9 mouse cellular contexts compared by ENCODE assay signal in the genomic region with DNA sequence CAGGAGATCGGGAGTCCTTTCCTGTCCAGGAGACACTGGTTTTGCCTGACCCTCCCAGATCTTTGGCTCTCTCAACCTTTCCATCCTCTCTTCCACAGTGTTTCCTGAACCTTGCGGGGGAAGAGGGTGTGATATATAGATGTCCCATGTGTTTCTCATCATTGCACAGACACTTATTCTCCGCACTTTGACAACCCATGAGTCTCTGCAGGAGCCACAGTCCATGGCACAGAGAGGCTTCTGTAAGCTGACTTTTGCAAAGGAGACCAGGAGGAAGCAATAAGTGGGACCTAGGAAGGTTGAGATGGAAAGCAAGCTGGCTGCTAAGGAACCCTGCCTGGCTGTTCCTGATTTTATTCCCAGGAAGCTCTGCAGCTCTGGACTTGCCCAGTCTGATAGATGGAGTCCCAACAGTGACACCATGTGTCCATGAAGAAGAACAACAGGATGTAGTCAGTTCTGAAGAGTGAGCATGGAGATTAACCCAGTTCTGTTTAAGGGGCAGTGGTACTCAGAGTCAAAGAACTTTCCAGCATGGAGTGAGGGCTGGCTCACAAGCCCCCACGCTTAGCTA.
DNase-seq lines count a peak whose midpoint lies in the region; ATAC-seq and TF ChIP-seq lines count a peak whose summit lies in the region.
"Had no signal": no experiment of that assay in that cellular context is flagged by ENCODE, and none has a peak within 500 bp of the region (broad histone marks: within the 10 kb centered on the region; RNA-seq: fewer than 3 reads in every experiment).

No protein-coding gene starts in this region.

- no peaks in the 10 kb centered on the region for H3K9me3 ChIP-seq in liver, postnatal 0 days (ENCODE audit: low read length)
- no peaks in the 10 kb centered on the region for H3K9me3 ChIP-seq in hindbrain, postnatal 0 days (ENCODE audit: low read length)

- no peaks in the 10 kb centered on the region for H3K27me3 ChIP-seq in liver, postnatal 0 days (ENCODE audit: insufficient read depth, low read length)
- H3K27me3 ChIP-seq in hindbrain, postnatal 0 days (ENCODE audit: insufficient read depth, low read length) = no peaks in the 10 kb centered on the region
- H3K27me3 ChIP-seq: CH12.LX had no signal

- WGBS in liver, postnatal 0 days (ENCODE audit: insufficient replicate concordance) = 56% methylated on average over 4 of the region's 4 CpGs
- WGBS in hindbrain, postnatal 0 days = 71% methylated on average over 4 of the region's 4 CpGs

- peak; percentile 8 for DNase-seq in gastrocnemius, adult 18-20 months (ENCODE audit: low spot score)
- DNase-seq in gastrocnemius, postnatal 10 days = no peak
- DNase-seq in liver, postnatal 0 days = no peak
- DNase-seq in liver = no peak
- peak; percentile 71 for DNase-seq in cerebellum, adult 11-12 months
- DNase-seq in hindbrain, postnatal 0 days (ENCODE audit: low spot score) = peak; percentile 78
- no peak for DNase-seq in natural killer cell, adult 2 months (ENCODE audit: low spot score in 2 of 2)
- DNase-seq in right cerebral cortex, adult 2 months (ENCODE audit: low spot score in 2 of 2) = no peak

- peak; percentile 43 for TF ChIP-seq CTCF in liver, postnatal 0 days (IDR thresholded peaks at IDR 0.05; ENCODE audit: low read depth)
- peak; percentile 78 for TF ChIP-seq CTCF in hindbrain, postnatal 0 days (IDR thresholded peaks at IDR 0.05; ENCODE audit: low read depth)

- no peak overlapping the region for H3K27ac ChIP-seq in liver, postnatal 0 days (ENCODE audit: low read depth)
- no peak overlapping the region for H3K27ac ChIP-seq in hindbrain, postnatal 0 days

- no peak overlapping the region for H3K4me3 ChIP-seq in liver, postnatal 0 days (ENCODE audit: low read depth, low read length)
- no peak overlapping the region for H3K4me3 ChIP-seq in hindbrain, postnatal 0 days (ENCODE audit: low read length)

- no peaks in the 10 kb centered on the region for H3K36me3 ChIP-seq in liver, postnatal 0 days (replicated peaks; ENCODE audit: insufficient read depth, low read length)
- H3K36me3 ChIP-seq in hindbrain, postnatal 0 days (ENCODE audit: insufficient read depth, low read length) = no peaks in the 10 kb centered on the region

- no peak for ATAC-seq in liver, postnatal 0 days
- ATAC-seq in hindbrain, postnatal 0 days = no peak

- H3K9ac ChIP-seq in liver, postnatal 0 days (replicated peaks) = no peak overlapping the region
- H3K9ac ChIP-seq in hindbrain, postnatal 0 days (replicated peaks; ENCODE audit: low read length) = no peak overlapping the region

- H3K4me1 ChIP-seq in liver, postnatal 0 days (ENCODE audit: insufficient read depth) = no peaks in the 10 kb centered on the region
- H3K4me1 ChIP-seq in hindbrain, postnatal 0 days (ENCODE audit: insufficient read depth, low read length) = no peaks in the 10 kb centered on the region

- H3K4me2 ChIP-seq in liver, postnatal 0 days (ENCODE audit: low read depth, low read length) = no peak overlapping the region
- no peak overlapping the region for H3K4me2 ChIP-seq in hindbrain, postnatal 0 days (ENCODE audit: low read depth, low read length)

- no peak for TF ChIP-seq EP300 in liver, postnatal 0 days (IDR thresholded peaks at IDR 0.05; ENCODE audit: low read depth)

Comparison
In these comparisons a context has a peak if more than half of its experiments do, and no peak if none do; other contexts are left out.
1. DNase-seq: peak in gastrocnemius, adult 18-20 months (single experiment), cerebellum, adult 11-12 months (single experiment) and hindbrain, postnatal 0 days (single experiment); none in gastrocnemius, postnatal 10 days (single experiment), liver, postnatal 0 days (single experiment), liver (single experiment), natural killer cell, adult 2 months (0 of 2) and right cerebral cortex, adult 2 months (0 of 2).